Mouse (Mus musculus) heart, adult 2 months (tissue): ENCODE measurements around the gene Rnf123. TPM values are rescaled to one million over a fixed set of nuclear protein-coding genes. Genes with fewer than 3 reads are reported as not detected.

Experiments
- DNase-seq, 2 experiments: peaks; one replicate each; pipeline ENCODE4 v3.0.0; 2021
- H3K27ac ChIP-seq: fragments of 200-600 bp; 2 replicates; pipeline ENCODE4 v1.8.1; 2022
- H3K27me3 ChIP-seq: fragments of 200-500 bp; 2 replicates; pipeline ENCODE4 v1.6.1; 2012; ENCODE audit warnings: mild to moderate bottlenecking, low read length, inconsistent platforms, mixed read lengths; ENCODE audit not compliant: control insufficient read depth, insufficient read depth
- H3K36me3 ChIP-seq: fragments of 200-500 bp; 2 replicates; pipeline ENCODE4 v1.6.1; 2012; ENCODE audit warnings: low read length, inconsistent platforms; ENCODE audit not compliant: control insufficient read depth, insufficient read depth
- H3K4me1 ChIP-seq: fragments of 200-500 bp; 2 replicates; pipeline ENCODE4 v1.6.1; 2011; ENCODE audit warnings: low read length; ENCODE audit not compliant: control insufficient read depth, insufficient read depth
- H3K4me3 ChIP-seq: fragments of 200-600 bp; 2 replicates; pipeline ENCODE4 v1.8.1; 2022
- H3K79me2 ChIP-seq: fragments of 200-500 bp; replicated peaks from 2 replicates; pipeline ENCODE4 v1.6.1; 2012; ENCODE audit warnings: mild to moderate bottlenecking, inconsistent platforms, low read length, moderate library complexity, mixed read lengths; ENCODE audit not compliant: control insufficient read depth, insufficient read depth
- H3K9ac ChIP-seq: fragments of 200-500 bp; 2 replicates; pipeline ENCODE4 v1.6.1; 2012; ENCODE audit warnings: low read depth, mild to moderate bottlenecking, control low read depth, inconsistent platforms, low read length, mixed read lengths
- CTCF ChIP-seq: fragments of 200-600 bp; IDR thresholded peaks from 2 replicates; pipeline ENCODE4 v1.8.1; 2022; ENCODE audit warnings: antibody characterized with exemption, mild to moderate bottlenecking, moderate library complexity
- EP300 ChIP-seq: fragments of 200-500 bp; IDR thresholded peaks from 2 replicates; pipeline ENCODE4 v1.6.1; 2011; ENCODE audit warnings: low read depth, low read length, control low read depth; ENCODE audit not compliant: insufficient read depth
- POLR2A ChIP-seq: fragments of 200-500 bp; IDR thresholded peaks from 2 replicates; pipeline ENCODE4 v1.6.1; 2011; ENCODE audit warnings: mild to moderate bottlenecking, low read depth, low read length, control low read depth; ENCODE audit not compliant: insufficient read depth
- WGBS: fragments of 180-500 bp; shearing (Covaris S2); methylation state at CpG from one replicate; pipeline ENCODE4 v1.1.7; 2018; 5-methylcytosine and 5-hydroxymethylcytosine counted together
- intact Hi-C: fragments of 180-260 bp; cut with DNase I; formaldehyde crosslinking; loops from one replicate; pipeline ENCODE4 v1.15.1; 2025
- long read RNA-seq: library from polyadenylated mRNA; stranded (forward); transcript quantifications from one replicate; pipeline ENCODE4 v2.0.0, GENCODE M21; 2021
- polyA plus RNA-seq: library from polyadenylated mRNA; depleted of rRNA; stranded (reverse); fragments of >200 nt; gene quantifications from 2 replicates; pipeline ENCODE4 v1.2.3, GENCODE M21; 2012; rRNA removed
- total RNA-seq, 2 experiments: library from RNA; stranded (reverse); gene quantifications; 2 replicates each; pipeline ENCODE4 v1.2.3; 2021

The Rnf123 gene
- 10 to 100 TPM; 79.3 to 86.7 TPM for total RNA-seq
- polyA plus RNA-seq = 114 and 126 TPM in 2 replicates
- long read RNA-seq, full-length matches to known transcripts = 25 of 73 reads
- long read RNA-seq, partial matches to known transcripts = 15 of 73 reads
- long read RNA-seq, other reads (novel, unspliced or antisense) = 33 of 73 reads

DNA sequence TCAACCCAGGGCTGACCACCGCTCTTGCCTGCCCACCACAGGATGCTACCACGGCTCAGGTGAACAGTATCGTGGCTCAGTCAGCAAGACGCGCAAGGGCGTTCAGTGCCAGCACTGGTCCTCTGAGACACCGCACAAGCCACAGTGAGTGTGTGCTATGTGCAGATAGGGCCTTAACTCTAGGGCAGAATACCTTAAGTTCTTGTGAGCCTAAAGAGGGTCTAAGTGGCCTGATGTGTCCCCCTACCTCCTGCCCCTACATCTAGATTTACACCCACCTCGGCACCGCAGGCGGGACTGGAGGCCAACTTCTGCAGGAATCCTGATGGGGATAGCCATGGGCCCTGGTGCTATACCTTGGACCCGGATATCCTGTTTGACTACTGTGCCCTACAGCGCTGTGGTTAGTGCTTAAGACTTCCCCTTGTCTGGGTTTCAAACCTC is at the start of gene Rnf123:
Gene Rnf123, minus strand, starts transcription at position 359 of the 444 bp plus-strand sequence.
- Histone ChIP-seq H3K27me3 (no peaks in the 10 kb centered on the region), H3K4me3 (no peak within 1 kb of the TSS), H3K4me1 (peaks cover 6% of the 10 kb centered on the region), H3K36me3 (no peaks in the 10 kb centered on the region), H3K9ac (no peak within 1 kb of the TSS), H3K79me2 (no peaks in the 10 kb centered on the region), H3K27ac (no peak within 1 kb of the TSS)
- intact Hi-C loops = no loop called here
- TF ChIP-seq CTCF = no peak
- no peak for TF ChIP-seq EP300
- no peak for TF ChIP-seq POLR2A
- DNase-seq = no peak
- 30% methylated on average over 12 of the region's 12 CpGs for WGBS

DNA sequence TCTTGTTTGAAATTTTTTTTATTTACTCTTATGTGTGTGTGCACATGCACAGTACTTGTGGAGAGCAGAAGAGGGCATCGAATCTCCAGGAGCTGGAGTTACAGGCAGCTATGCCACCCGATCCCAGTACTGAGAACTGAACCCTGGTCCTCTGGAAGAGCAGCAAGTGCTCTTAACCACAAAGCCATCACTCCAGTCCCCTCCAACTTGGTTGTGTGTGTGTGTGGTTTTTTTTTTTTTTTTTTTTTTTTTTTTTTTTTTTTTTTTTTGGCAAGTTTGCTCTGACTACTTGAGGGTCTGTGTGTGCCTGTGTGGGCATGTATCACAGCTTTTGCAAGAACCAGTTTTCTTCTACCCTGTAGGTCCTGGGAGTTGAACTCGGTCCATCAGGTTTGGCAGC is 49.2 kb upstream of the Rnf123 start:
- intact Hi-C loops = no loop called here
- H3K4me1 ChIP-seq = no peaks in the 10 kb centered on the region
- no peaks in the 10 kb centered on the region for H3K36me3 ChIP-seq
- TF ChIP-seq EP300 (no peak), POLR2A (no peak), CTCF (no peak)
- 90% methylated on average over 3 of the region's 3 CpGs for WGBS
- H3K4me3 ChIP-seq = no peak overlapping the region
- H3K79me2 ChIP-seq = no peaks in the 10 kb centered on the region
- no peak for DNase-seq
- H3K27ac ChIP-seq = no peak overlapping the region
- no peaks in the 10 kb centered on the region for H3K27me3 ChIP-seq
- H3K9ac ChIP-seq = no peak overlapping the region

DNA sequence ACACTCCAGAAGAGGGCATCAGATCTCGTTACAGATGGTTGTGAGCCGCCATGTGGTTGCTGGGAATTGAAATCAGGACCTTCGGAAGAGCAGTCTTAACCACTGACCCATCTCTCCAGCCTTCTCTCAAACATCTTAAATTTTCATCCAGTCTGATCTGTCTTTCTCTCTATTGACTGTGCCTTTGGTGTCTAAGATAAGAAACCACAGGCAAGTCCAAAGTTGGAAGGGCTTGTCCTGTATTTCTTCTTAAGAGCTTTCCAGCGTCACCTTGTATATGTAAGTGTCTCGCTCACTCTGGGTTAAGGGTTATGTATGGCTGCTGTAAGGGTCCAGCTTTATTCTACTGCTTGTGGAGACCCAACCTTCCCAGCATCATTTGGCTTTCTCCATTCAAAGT is 48.4 kb upstream of the Rnf123 start:
- no peak overlapping the region for H3K4me3 ChIP-seq
- H3K36me3 ChIP-seq = no peaks in the 10 kb centered on the region
- intact Hi-C loops = no loop called here
- H3K27me3 ChIP-seq = no peaks in the 10 kb centered on the region
- DNase-seq = no peak
- H3K27ac ChIP-seq = no peak overlapping the region
- 89% methylated on average over 5 of the region's 5 CpGs for WGBS
- H3K9ac ChIP-seq = no peak overlapping the region
- TF ChIP-seq POLR2A (no peak), EP300 (no peak), CTCF (no peak)
- H3K4me1 ChIP-seq = no peaks in the 10 kb centered on the region
- no peaks in the 10 kb centered on the region for H3K79me2 ChIP-seq

DNA sequence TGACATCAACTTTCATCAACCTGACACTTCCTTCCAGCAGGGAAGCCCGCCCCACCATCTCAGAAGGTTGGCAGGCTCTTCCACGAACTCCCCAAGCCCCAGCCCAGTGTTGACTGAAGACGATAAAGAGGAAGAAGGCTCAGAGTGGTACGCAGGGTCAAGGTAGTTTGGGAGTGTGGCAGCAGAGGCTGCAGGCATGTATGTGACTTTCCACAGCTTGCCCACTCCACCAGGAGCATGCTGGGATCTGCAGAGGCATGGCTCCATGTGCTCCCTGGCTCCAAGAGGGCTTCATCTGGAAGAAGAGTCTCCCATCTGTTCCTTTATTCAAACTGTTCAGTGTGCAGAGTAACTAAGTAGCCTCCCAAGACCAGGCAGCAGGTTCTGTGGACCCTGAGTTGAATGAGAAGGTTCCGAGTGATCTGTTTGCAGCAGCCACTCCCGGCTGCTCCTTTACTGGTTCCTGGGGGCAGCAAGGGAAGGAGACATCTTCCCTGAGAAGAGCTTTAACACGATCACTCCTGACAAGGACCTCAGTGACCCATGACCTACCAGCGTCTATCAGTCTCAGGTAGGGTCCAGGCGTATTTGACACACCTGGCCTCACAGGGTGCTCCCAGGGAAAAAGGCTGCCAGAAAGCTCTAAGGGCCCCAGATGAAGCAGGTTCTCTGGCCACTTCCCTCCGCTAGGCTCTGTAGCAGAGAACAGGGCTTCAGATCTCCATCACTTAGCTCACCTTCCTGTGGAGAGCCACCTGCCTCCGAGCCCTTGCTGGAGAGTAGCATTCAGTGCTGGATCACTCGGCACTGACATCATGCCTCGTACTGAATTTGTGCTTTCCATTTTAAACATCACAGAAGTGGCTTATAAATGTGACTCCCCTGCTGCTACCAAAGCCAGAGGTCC is 46.1 kb upstream of the Rnf123 start:
- no peaks in the 10 kb centered on the region for H3K4me1 ChIP-seq
- no peaks in the 10 kb centered on the region for H3K79me2 ChIP-seq
- no peak overlapping the region for H3K4me3 ChIP-seq
- no peaks in the 10 kb centered on the region for H3K36me3 ChIP-seq
- DNase-seq = no peak
- H3K27me3 ChIP-seq = no peaks in the 10 kb centered on the region
- intact Hi-C loops = no loop called here
- 71% methylated on average over 13 of the region's 13 CpGs for WGBS
- TF ChIP-seq CTCF (no peak), EP300 (no peak), POLR2A (no peak)
- H3K27ac ChIP-seq = no peak overlapping the region
- H3K9ac ChIP-seq = no peak overlapping the region

DNA sequence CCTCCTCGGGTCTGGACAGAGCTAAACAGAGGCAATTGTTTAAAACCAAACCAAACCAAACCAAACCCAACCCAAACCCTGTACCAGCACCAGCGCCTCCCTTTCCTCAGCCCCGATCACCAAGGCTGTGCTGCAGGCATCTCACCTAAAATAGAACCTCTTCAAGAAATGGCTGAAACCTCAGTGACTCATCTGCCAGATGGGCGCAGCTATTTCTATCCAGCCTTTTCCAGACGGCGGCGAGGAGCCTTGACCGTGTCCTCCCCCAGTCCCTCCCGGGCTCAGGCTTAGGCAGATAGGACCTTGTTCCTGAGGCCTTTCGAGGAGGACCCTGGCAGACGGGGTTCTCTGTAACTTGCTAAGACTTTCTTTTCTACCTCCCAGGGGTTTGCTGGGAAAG is 45.1 kb upstream of the Rnf123 start:
- H3K4me1 ChIP-seq = no peaks in the 10 kb centered on the region
- DNase-seq = no peak
- H3K36me3 ChIP-seq = no peaks in the 10 kb centered on the region
- no peaks in the 10 kb centered on the region for H3K27me3 ChIP-seq
- no peak for TF ChIP-seq EP300
- TF ChIP-seq POLR2A = no peak
- no peak for TF ChIP-seq CTCF
- no peak overlapping the region for H3K4me3 ChIP-seq
- intact Hi-C loops = no loop called here
- WGBS = 75% methylated on average over 11 of the region's 11 CpGs
- no peak overlapping the region for H3K9ac ChIP-seq
- H3K79me2 ChIP-seq = no peaks in the 10 kb centered on the region
- no peak overlapping the region for H3K27ac ChIP-seq
